Mouse (Mus musculus): ENCODE data around the gene Prkar1a.

GRCm38 (mm10) chr11:109696519-109696918 lies 47.3 kb downstream of the Prkar1a start:
- TF ChIP-seq CTCF (conservative IDR thresholded peaks at IDR 0.05; ENCODE audit: low read length) (no peak), NANOG (IDR thresholded peaks at IDR 0.05; ENCODE audit: borderline replicate concordance, low read length) (no peak)

All from E14TG2a.4 (cell line).